Mouse (Mus musculus): ENCODE data around the gene Ntf3.

Ntf3 gene

DNA sequence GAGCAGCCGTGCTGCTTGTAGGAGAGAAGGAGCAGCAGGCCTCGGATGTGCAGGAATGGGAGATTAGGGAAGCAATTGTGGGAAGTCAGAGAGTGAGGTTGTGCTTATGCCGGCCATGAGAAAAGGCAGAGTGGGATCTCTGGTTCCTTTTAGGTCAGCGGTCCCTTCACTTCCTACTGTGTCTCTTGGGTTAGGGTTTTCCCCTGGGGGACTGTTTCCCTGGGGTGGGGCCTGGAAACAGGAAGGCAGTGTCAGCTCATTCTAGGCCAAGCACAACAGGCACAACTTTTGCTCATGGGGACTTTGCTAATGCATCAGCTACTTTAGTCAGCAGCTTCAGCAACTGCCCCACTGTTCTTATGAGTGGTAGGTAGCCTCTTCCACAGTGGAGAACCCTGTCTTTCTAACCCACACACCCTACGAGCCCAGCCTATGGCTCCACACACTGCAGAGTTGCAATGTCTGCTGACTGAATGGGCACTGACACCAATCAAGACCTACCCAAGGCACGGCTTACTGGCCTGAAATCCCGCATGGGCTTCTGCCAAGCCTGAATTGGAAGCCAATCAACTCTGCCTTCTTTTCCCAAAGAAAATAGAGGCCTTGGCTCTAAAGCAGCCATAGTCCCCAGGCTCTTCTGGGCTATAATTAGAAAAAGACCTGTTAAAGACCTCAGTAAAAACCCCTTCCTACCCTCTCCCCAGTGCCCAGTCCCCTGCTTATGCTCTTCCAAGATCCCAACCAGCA lies 60.5 kb downstream of the Ntf3 start:
- no peak for DNase-seq (ENCODE audit: low read depth, low spot score)

GRCm38 (mm10) chr6:126105083-126105740 lies 61.5 kb downstream of the Ntf3 start:
- DNase-seq (ENCODE audit: low read depth, low spot score), result no peak

DNA sequence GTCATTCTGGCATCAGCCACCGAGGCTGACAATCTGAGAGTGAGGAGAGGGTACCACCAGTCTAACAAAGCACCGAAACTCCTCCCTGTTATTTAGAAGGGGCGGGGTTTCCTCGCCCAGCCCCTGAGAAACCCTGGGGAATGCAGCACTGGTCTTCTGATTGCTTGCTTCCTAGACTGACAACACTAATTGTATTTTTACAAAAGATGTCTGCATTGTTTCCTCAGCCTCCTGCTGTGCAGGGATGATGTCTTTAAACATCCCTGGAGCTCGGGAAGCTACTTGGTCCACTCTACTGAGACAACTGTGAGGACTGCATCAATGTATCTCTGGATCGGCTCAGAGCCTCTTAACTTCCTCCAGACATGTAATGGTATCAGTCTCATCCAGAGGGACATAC lies 64.1 kb downstream of the Ntf3 start:
- DNase-seq (ENCODE audit: low read depth, low spot score), result no peak

- DNase-seq (ENCODE audit: low read depth, low spot score), result no peak
These were observed 64.7 kb downstream of the Ntf3 start for GRCm38 (mm10) chr6:126102007-126102406.

DNA sequence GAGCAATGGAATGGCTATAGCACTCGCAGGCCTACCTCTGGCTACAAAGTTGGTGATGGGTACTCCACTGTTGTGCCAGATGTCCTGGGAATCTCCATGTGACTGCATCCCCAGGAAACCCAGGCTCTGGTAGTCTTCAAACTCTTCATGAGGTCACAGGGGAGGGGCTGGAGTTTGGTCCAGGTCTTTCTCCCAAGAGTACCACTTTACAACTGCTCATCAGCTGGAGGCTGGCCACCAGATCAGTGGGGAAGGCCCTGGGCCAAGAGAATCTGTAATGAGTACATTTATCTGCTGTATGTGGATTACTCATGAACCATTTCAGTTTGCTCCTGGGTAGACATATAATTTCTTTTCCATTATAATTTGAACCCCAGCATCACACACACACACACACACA lies 66.1 kb downstream of the Ntf3 start:
- no peak for DNase-seq (ENCODE audit: low read depth, low spot score)

DNA sequence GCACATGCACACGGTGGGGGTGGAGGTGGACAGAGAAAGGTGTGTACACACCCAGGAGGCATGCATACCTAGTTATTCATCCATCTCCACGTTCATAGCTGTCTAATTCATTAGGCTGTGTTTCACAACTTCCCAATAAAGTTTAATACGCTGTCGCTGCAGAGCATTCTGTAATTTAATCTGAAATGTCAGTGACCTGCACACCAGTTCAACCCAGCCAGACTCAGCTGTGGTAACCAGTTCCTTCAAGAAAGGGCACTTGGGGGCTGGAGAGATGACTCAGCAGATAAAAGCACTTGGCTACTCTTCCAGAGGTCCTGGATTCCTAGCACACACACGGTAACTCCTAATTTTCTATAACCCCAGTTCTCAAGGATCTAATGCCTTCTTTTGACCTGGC lies 69.2 kb downstream of the Ntf3 start:
- DNase-seq (ENCODE audit: low read depth, low spot score), result no peak

GRCm38 (mm10) chr6:126096085-126096484 lies 70.6 kb downstream of the Ntf3 start:
- no peak for DNase-seq (ENCODE audit: low read depth, low spot score)

- DNase-seq (ENCODE audit: low read depth, low spot score), result no peak
These were observed 71.7 kb downstream of the Ntf3 start for GRCm38 (mm10) chr6:126095041-126095440.

GRCm38 (mm10) chr6:126092026-126092425 lies 74.7 kb downstream of the Ntf3 start:
- no peak for DNase-seq (ENCODE audit: low read depth, low spot score)

DNA sequence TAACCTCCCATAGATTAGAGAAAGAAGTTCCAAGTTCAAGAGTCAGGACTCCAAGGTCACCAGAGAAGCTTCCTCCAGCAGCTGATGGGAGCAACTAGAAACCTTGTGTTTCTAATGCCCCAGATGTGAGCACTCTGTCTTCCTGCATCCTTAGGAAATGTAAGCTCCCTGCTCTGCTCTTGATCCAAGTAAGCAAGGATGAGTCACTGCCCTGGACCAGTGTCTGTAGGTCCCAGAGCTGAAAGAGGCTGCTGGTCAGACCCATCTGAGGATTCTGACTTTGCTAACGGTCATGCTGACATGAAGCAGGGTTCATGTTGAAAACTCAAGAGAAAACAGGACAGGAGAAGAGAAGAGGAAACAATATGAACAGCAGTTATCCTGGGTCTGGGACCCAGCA lies 76.6 kb downstream of the Ntf3 start:
- no peak for DNase-seq (ENCODE audit: low read depth, low spot score)

- no peak for DNase-seq (ENCODE audit: low read depth, low spot score)
These were observed 78.0 kb downstream of the Ntf3 start for GRCm38 (mm10) chr6:126088489-126089265.

DNA sequence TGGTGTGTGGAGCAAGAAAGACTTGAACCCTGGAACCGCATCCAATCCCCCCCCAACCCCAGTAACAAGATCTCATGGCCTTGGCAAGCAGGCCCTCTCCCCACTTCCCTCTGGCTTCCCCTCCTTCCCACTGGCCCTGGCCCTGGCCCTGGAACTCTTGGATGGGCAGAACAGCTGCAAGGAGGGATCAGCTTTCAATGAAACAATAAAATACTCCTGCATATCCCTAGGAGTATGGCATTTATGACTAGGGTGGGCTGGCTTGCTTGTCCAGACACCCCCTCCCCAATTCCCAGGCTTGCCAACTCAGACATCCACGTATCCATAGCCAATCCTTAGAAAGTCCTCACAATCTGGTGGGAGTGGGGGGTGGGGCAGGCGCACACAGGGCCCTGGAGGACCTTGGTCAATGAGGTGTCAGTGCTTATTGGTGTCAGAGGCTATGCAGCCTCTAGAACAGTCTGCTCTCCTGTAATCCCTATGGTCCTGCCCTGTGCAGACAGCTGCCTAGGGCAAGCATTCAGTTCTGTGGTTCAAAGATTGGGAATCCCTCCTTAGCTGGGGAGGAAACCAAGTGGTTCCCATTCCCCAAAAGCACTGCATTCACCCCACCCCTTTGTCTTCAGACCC lies 80.3 kb downstream of the Ntf3 start:
- DNase-seq (ENCODE audit: low read depth, low spot score), result no peak

GRCm38 (mm10) chr6:126080531-126080930 lies 86.2 kb downstream of the Ntf3 start:
- no peak for DNase-seq (ENCODE audit: low read depth, low spot score)

- no peak for DNase-seq (ENCODE audit: low read depth, low spot score)
These were observed 109.0 kb downstream of the Ntf3 start for GRCm38 (mm10) chr6:126057706-126058105.

DNA sequence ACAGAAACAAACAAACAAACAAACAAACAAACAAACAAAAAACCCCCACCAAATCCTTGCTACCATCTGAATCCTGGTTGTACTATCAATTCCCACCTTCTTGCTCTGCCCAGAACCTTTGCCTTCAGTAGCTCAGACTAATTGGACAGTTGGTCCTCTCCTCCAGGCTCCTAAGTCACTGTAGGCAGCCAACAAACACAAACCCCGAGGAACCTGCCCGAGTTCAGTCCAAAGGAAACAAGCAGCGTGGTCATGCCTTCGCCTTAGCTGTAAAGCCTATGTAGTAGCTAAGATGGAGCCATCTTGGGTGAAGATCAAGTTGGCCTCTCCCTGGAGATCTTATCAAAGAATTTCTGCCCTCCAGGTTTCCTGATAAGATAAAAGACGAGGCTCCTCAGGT lies 113.6 kb downstream of the Ntf3 start:
- DNase-seq (ENCODE audit: low read depth, low spot score), result no peak

Measured in CD4-positive, CD25-positive, alpha-beta regulatory T cell, adult 2 months (primary cell).